Mouse (Mus musculus) spleen, postnatal 14 days (tissue): Measurements from ENCODE around the gene Sgcg.

Experiments
- DNase-seq, 2 experiments: peaks; one replicate each; pipeline ENCODE4 v3.0.0; 2021 to 2022; ENCODE audit warnings: low spot score in 2 of 2

Gene Sgcg

DNA sequence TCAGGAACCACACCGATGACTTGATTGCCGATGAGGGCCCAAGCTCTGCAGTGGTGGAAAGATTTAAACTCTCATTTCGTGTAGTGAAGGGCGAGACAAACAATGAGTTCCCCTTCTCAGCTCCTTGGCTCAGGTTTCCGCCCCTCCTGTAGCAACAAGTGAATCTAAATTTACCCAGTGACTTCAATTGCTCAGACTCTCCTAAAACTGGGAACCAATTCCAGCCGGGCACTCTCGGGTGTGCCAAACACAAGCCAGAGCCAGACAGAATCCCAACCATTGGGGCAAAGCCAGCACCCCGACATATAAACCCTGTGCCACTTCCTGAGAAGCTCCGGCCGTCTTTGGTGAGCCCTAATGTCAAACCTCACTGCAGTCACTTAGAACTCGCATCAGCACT lies at the start of gene Sgcg:
Sgcg (minus strand) TSS at position 139 of the 400 bp plus-strand sequence.
- DNase-seq, result no peak

GRCm38 (mm10) chr14:61303969-61304609 lies 45.8 kb upstream of the Sgcg start:
- no peak for DNase-seq

DNA sequence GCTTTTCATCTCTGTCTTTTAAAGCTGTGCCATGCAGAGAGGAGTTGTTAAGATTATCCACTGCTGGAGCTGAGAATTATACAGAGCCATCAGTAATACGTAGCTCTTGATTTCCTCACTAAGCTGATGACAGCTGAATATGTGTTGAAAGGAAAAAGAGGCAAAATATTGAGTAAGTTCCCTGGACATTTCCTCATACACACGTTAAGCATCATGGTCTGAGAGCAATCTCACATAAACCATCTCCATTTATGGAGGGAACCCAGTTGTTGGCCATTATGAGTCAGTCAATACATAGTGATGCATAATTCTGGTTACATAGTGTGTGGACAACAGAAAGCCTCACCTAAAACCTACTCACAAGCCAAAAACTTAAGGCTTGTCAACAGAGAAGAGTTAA lies 44.1 kb upstream of the Sgcg start:
- no peak for DNase-seq

DNA sequence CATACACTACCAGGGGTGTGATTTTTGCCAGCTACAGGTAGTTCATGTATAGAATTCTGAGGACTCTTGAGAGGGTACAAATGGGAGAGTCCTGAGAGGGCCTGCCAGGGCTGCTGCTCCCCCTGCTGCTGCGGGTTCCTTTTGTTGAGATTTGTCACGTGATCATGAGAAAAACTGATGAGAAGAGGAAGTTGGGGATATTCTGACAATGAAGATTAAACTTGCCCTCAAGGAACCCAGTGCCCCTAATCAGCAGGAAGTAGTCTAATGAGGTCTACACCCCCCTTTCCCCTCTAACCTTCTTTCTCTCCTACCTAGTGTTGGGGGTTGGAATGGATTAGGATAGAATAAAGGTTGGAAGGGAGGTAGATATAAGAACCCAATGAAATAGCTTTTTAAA lies 43.0 kb upstream of the Sgcg start:
- DNase-seq, result no peak

- no peak for DNase-seq
Observed at GRCm38 (mm10) chr14:61299810-61300209, 41.5 kb upstream of the Sgcg start.

DNA sequence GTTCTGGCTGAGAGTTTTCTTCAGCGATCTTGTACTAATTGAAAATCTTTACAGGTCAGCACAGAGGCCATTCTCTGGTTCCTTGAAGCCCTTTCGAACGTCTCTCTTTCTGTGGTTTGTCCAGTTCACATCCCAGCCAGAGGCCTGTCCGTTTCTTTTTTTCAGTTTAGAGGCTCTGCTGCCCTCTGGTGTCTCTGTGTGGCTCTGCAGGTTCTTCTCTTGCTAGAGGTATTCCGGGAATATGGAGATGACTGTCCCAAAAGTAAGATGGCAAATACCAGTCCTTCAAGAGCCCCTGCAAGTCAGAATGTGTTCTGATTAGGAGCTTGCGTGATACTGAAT lies 36.4 kb upstream of the Sgcg start:
- peak in 1 of 2 experiments; percentile 19 for DNase-seq

- peak; percentile 29 to 54 for DNase-seq
Observed at GRCm38 (mm10) chr14:61293884-61294737, 35.8 kb upstream of the Sgcg start.

GRCm38 (mm10) chr14:61290664-61291063 lies 32.4 kb upstream of the Sgcg start:
- no peak for DNase-seq

DNA sequence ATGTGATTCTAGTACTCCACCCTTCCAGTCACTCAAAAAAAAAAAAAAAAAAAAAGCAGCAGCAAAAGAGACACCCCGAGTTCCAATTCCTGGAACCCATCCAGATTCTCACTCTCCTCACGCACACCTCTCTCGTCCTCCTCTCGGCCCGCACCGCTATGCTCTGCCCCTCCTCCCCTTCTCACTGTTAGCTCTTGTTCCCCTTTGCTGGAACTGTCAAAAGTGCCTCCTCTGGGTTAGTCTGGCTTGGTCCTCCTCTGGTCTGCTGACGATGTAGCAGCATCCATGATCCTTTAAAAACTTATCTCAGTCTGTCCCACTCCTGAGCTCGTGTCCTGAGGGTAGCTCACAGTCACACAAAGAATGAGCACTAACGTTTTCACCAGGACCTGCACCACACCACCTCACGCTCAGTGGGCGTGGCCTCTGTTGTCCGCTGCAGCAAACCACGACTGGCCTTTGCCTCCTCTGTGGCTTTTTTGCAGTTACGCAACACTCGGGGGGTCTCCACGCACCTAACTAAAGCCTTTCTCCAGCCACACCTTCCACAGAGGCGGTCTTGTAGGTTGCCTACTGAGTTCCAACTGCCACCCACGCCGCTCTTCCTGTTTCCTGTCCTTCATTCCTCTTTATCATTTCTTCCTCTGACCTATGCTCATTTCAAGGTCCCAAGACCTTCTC lies 30.5 kb upstream of the Sgcg start:
- DNase-seq, result no peak

- DNase-seq, result no peak
Observed at GRCm38 (mm10) chr14:61278676-61279300, 20.5 kb upstream of the Sgcg start.

GRCm38 (mm10) chr14:61277285-61277684 lies 19.0 kb upstream of the Sgcg start:
- DNase-seq, result peak; percentile 20 to 42

DNA sequence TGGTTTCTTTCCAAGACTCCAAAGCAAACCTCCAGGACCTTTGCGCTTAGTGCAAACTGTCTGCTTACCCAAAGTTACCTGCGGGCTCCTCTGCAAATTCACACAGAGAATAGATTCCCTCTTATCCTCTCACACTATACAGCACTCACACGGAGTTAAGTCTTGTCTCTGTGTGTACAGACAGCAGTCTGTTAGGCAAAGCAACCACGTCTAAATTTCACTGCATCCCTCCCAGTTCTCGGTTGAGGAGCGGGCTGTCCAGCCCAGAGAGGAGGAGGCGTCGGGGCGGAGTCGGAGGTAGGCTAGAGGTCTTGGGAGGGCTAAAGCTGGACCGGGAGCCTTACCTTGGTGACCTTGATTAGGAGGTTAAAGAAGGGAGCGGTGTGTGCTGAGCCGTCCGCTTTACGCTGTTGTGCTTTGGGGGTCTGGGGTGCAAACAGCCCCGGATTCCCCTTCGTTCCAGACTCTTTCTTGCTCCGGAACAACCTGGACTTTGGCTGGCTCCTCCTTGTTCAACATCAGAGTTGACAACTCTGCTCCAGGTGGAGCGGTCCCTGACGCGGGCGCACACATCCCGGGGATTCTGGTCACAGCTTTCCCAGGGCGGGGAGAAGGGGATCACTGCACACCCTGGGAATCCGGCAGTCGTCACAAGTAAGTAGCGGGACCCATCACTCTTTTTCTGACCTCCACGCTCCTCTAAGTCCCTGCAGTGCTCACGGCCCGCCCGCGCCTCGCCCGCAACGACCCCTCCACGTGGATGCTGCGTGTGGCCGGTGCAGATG lies 16.3 kb upstream of the Sgcg start:
- no peak for DNase-seq

DNA sequence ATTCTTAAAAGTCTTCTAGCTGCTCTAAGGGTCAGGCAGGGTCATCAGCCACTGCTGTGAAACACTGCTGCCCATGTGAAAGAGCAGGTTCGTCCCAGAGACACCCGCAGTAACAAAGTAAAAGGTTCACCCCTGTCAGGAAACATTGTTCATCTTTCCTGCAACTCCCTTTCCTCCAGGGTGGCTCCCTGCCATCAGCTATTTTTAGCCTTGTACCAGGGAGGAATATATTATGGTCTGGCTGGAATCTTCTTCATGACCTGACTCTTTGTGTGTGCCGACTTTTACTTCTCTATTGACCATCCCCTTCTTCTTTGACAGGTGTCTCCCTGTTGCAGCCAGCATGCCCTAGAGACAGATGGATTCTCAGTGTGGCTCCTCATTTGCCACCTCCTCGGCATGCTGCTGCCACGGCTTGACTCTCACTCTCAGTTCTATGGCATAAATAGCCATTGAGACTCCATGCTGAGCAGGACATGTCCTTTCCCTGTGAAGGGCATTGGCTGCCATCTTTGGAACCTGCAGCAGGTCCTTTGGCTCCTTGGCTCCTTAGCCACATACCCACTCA lies 9.7 kb upstream of the Sgcg start:
- no peak for DNase-seq

DNA sequence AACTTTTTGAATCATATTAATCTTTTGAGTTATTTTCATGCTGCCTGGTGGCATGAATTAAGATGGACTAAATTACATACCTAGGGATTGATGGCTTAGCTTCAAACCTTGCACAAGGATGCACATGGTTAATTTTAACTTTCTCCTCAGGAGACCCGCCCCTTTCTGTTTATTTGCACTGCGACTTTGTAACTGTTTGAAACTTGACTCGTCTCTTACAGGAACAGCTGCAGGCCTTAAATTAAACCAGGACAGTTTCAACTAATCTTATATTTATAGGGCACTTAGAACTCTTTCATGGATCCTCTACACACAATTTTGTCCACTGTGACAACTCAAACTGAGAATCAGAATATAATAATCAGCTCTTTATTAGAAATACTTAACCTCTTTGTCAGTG lies 794 bp upstream of the Sgcg start:
- DNase-seq, result no peak

DNA sequence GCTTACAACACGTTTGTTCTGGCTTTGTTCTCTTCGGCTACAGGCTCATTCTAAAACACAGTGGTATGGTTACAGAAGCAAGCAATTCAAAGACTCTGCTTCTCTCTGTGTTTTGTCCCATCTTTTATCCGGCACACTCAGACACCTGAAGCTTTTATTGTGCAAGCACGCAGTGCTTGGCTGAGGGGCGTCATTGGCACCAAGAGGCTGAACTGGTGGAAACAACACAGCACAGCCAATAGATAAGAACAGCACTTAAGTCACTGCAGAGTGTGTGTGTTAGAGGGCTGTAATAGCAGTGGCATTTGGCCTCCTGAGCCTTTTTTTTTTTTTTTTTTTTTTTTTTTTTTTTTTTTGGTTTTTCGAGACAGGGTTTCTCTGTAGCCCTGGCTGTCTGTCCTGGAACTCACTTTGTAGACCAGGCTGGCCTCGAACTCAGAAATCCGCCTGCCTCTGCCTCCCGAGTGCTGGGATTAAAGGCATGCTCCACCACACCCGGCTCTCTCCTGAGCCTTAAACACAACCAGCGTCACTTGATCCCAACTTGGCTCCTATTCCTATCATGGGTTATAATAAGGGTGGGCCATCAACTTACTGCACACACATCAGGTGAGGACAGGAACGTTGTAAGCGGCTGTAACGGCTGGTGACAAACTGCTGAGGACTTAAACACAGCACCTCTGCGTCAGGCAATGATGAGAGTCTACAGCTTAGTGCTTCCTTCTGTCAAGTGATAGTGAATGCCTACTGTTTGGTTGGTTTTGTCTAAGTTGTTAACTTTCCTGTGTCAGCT lies 5.5 kb downstream of the Sgcg start:
- no peak for DNase-seq

GRCm38 (mm10) chr14:61246444-61246843 lies 11.8 kb downstream of the Sgcg start:
- no peak for DNase-seq

- DNase-seq, result no peak
Observed at GRCm38 (mm10) chr14:61242611-61243010, 15.7 kb downstream of the Sgcg start.

- DNase-seq, result no peak
Observed at GRCm38 (mm10) chr14:61238751-61239150, 19.5 kb downstream of the Sgcg start.

- DNase-seq, result no peak
Observed at GRCm38 (mm10) chr14:61237101-61237654, 21.1 kb downstream of the Sgcg start.

DNA sequence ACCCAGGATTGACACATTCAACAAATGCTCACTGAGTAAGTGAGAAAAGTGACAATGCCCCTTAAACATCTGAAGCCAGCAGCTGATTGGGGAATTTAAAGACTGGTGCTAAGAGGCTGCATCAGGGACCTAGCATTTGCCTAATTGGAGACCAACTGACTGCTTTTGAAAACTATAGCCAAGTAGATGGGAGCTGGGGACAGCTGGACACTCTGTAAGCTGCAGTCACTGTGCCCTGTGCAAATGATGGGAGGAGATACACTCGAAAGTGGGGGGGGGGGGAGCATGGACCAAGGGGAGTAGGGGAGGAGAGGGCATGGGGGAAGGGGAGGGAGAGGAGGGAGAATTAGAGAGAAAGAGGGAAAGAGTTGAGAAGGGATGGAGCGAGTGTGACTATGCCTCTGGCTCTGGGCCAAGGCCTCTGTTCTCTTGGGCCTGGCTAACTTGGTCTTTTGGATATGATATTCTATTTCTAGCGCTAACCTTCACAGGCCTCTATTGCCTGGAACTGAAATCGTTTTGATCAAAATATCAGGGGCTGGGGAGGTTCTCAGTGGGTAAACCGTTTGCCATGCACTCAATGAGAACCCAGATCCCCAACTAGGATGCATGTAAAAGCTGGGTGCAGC lies 22.3 kb downstream of the Sgcg start:
- DNase-seq, result no peak
